11 mouse cellular contexts compared by ENCODE assay signal in genomic region chr14:101568828-101569227, GRCm38 (mm10). TPM values are rescaled to one million over a fixed set of nuclear protein-coding genes. Genes with fewer than 3 reads are reported as not detected.
DNase-seq lines count a peak whose midpoint lies in the region; ATAC-seq and TF ChIP-seq lines count a peak whose summit lies in the region.
"Had no signal": no experiment of that assay in that cellular context is flagged by ENCODE, and none has a peak within 500 bp of the region (broad histone marks: within the 10 kb centered on the region; RNA-seq: fewer than 3 reads in every experiment).

No protein-coding gene starts in this region.

- ATAC-seq in heart, postnatal 0 days (ENCODE audit: insufficient read depth, low read depth), result peak; percentile 59
- ATAC-seq in forebrain, embryonic 14.5 days, result no peak

- TF ChIP-seq EP300 in heart, postnatal 0 days (IDR thresholded peaks at IDR 0.05; ENCODE audit: low read depth), result no peak

- no peak overlapping the region for H3K4me2 ChIP-seq in heart, postnatal 0 days (ENCODE audit: low read depth, low read length)
- no peak overlapping the region for H3K4me2 ChIP-seq in forebrain, embryonic 14.5 days (ENCODE audit: low read length)
- H3K4me2 ChIP-seq: hindbrain, embryonic 15.5 days; limb, embryonic 15.5 days had no signal

- no peak overlapping the region for H3K4me3 ChIP-seq in heart, postnatal 0 days (ENCODE audit: low read depth, low read length)
- H3K4me3 ChIP-seq in forebrain, embryonic 14.5 days (ENCODE audit: low read depth, low read length), result no peak overlapping the region
- H3K4me3 ChIP-seq: erythroblast, embryonic 14.5 days; hindbrain, embryonic 15.5 days; limb, embryonic 15.5 days had no signal

- no peak for TF ChIP-seq CTCF in heart, postnatal 0 days (IDR thresholded peaks at IDR 0.05; ENCODE audit: low read depth)

- H3K9ac ChIP-seq in heart, postnatal 0 days (replicated peaks; ENCODE audit: low read depth, low read length), result no peak overlapping the region
- H3K9ac ChIP-seq in forebrain, embryonic 14.5 days (ENCODE audit: low read length), result no peak overlapping the region
- H3K9ac ChIP-seq: hindbrain, embryonic 15.5 days; limb, embryonic 15.5 days had no signal

- DNase-seq in cerebellum, adult 11 months, result peak; percentile 18
- DNase-seq in cerebellum, postnatal 36 days, result no peak
- peak; percentile 82 for DNase-seq in 3T3-L1 (ENCODE audit: low read depth, low spot score)
- DNase-seq in cerebellum, adult 9-11 months, result peak; percentile 51
- DNase-seq in heart, postnatal 0 days (ENCODE audit: low spot score), result no peak
- DNase-seq in embryo, embryonic 10.5 days (ENCODE audit: low spot score), result no peak
- no peak for DNase-seq in forebrain, embryonic 14.5 days (ENCODE audit: low spot score)
- no peak for DNase-seq in natural killer cell, adult 2 months (ENCODE audit: low spot score in 2 of 2)

- H3K4me1 ChIP-seq in heart, postnatal 0 days (ENCODE audit: control insufficient read depth, insufficient read depth), result peaks cover 20% of the 10 kb centered on the region
- H3K4me1 ChIP-seq in forebrain, embryonic 14.5 days (ENCODE audit: control insufficient read depth, insufficient read depth, low read length), result no peaks in the 10 kb centered on the region
- H3K4me1 ChIP-seq: hindbrain, embryonic 15.5 days had no signal

- no peaks in the 10 kb centered on the region for H3K27me3 ChIP-seq in heart, postnatal 0 days (ENCODE audit: control insufficient read depth, insufficient read depth, low read length)
- H3K27me3 ChIP-seq in forebrain, embryonic 14.5 days (replicated peaks; ENCODE audit: control insufficient read depth, insufficient read depth, low read length), result no peaks in the 10 kb centered on the region
- H3K27me3 ChIP-seq: hindbrain, embryonic 15.5 days; limb, embryonic 15.5 days had no signal

- no peaks in the 10 kb centered on the region for H3K9me3 ChIP-seq in heart, postnatal 0 days (replicated peaks; ENCODE audit: control insufficient read depth, low read length)
- H3K9me3 ChIP-seq in forebrain, embryonic 14.5 days (replicated peaks; ENCODE audit: control insufficient read depth, low read length), result no peaks in the 10 kb centered on the region
- H3K9me3 ChIP-seq: hindbrain, embryonic 15.5 days; limb, embryonic 15.5 days had no signal

- peak overlapping the region; percentile 13; the same call in 1 of the 2 replicates for H3K27ac ChIP-seq in heart, postnatal 0 days (ENCODE audit: low read depth)
- H3K27ac ChIP-seq in forebrain, embryonic 14.5 days (ENCODE audit: low read depth, low read length), result no peak overlapping the region
- H3K27ac ChIP-seq: hindbrain, embryonic 15.5 days; limb, embryonic 15.5 days had no signal

- WGBS in heart, postnatal 0 days, result 50% methylated on average over 2 of the region's 2 CpGs
- 79% methylated on average over 2 of the region's 2 CpGs for WGBS in forebrain, embryonic 14.5 days

- H3K36me3 ChIP-seq in heart, postnatal 0 days (replicated peaks; ENCODE audit: control insufficient read depth, insufficient read depth, low read length), result no peaks in the 10 kb centered on the region
- no peaks in the 10 kb centered on the region for H3K36me3 ChIP-seq in forebrain, embryonic 14.5 days (ENCODE audit: control insufficient read depth, insufficient read depth, low read length)
- H3K36me3 ChIP-seq: hindbrain, embryonic 15.5 days; limb, embryonic 15.5 days had no signal

RNA-seq across cellular contexts. Expression of gene Tbc1d4, which starts 40.2 kb away (rescaled TPM):
- total RNA-seq in heart, postnatal 0 days (2014; rRNA removed; ENCODE audit: low replicate concordance), result 43.7 and 53.6 TPM in 2 replicates
- 16.8 and 18.4 TPM in 2 replicates for polyA plus RNA-seq in heart, postnatal 0 days (2015; fragmentation: Nextera tagmentation; extraction: Ambion mirVana)
- 5.6 and 6.1 TPM in 2 replicates for polyA plus RNA-seq in forebrain, embryonic 14.5 days (2014; fragmentation: Nextera tagmentation; extraction: Ambion mirVana)

Comparison
In these comparisons a context has a peak if more than half of its experiments do, and no peak if none do; other contexts are left out.
1. DNase-seq: peak in cerebellum, adult 11 months (single experiment), 3T3-L1 (single experiment) and cerebellum, adult 9-11 months (single experiment); none in cerebellum, postnatal 36 days (0 of 2), heart, postnatal 0 days (single experiment), embryo, embryonic 10.5 days (single experiment), forebrain, embryonic 14.5 days (single experiment) and natural killer cell, adult 2 months (0 of 2).